Mouse (Mus musculus): ENCODE measurements around the gene Rpl36al. TPM values are rescaled to one million over a fixed set of nuclear protein-coding genes. Genes with fewer than 3 reads are reported as not detected.
"Not testable (repeated sequence)": the region's sequence is repeated elsewhere in the genome, so short reads cannot be mapped to it uniquely, and the experiment has no call there.

The Rpl36al gene
- total RNA-seq, 2 experiments from 2014 or later: 206 to 211 TPM

GRCm38 (mm10) chr12:69197378-69198163 lies 13.7 kb upstream of the Rpl36al start:
- peak; percentile 66 to 75 for DNase-seq
- intact Hi-C loops (cut with DNase I): loop anchor here (1.0 to 5.0 kb wide), 4 partner anchors 13 to 485 kb away; partner anchors contain the start of genes Klhdc1, Klhdc2, Mgat2 and Rpl36al

- intact Hi-C loops (cut with DNase I): loop anchor here (1.0 to 5.0 kb wide), 3 partner anchors 12 to 486 kb away; partner anchors contain the start of genes Klhdc2, Mgat2, Rpl36al and Sos2
- DNase-seq: peak; percentile 73 to 78
Measured at GRCm38 (mm10) chr12:69196444-69197377, 12.8 kb upstream of the Rpl36al start, which contains the start of gene Gm49383. Gene Gm49383 (minus strand): TSS chr12:69197104.

- no peak for DNase-seq
- intact Hi-C loops (cut with DNase I): no loop called here
Measured at GRCm38 (mm10) chr12:69192637-69193036, 8.8 kb upstream of the Rpl36al start.

GRCm38 (mm10) chr12:69191396-69191795 lies 7.5 kb upstream of the Rpl36al start:
- DNase-seq: no peak
- intact Hi-C loops (cut with DNase I): no loop called here

- no peak for DNase-seq
- intact Hi-C loops (cut with DNase I): no loop called here
Measured at GRCm38 (mm10) chr12:69190522-69190921, 6.6 kb upstream of the Rpl36al start.

GRCm38 (mm10) chr12:69190074-69190473 lies 6.2 kb upstream of the Rpl36al start:
- no peak for DNase-seq
- intact Hi-C loops (cut with DNase I): no loop called here

GRCm38 (mm10) chr12:69186811-69187471 lies 3.1 kb upstream of the Rpl36al start:
- DNase-seq: no peak
- intact Hi-C loops (cut with DNase I): no loop called here

- DNase-seq: no peak
- intact Hi-C loops (cut with DNase I): no loop called here
Measured at GRCm38 (mm10) chr12:69185371-69185770, 1.5 kb upstream of the Rpl36al start.

GRCm38 (mm10) chr12:69184342-69185295 lies 736 bp upstream of the Rpl36al start:
- peak in 1 of 2 experiments; percentile 70 for DNase-seq
- intact Hi-C loops (cut with DNase I): loop anchor here (1.0 kb wide), 1 partner anchor 13 kb away; the partner anchor contains the start of gene Gm49383

GRCm38 (mm10) chr12:69181800-69182199 lies 2.1 kb downstream of the Rpl36al start:
- no peak for DNase-seq
- intact Hi-C loops (cut with DNase I): no loop called here

- no peak for DNase-seq
Measured at GRCm38 (mm10) chr12:69179371-69179770, 4.5 kb downstream of the Rpl36al start.

GRCm38 (mm10) chr12:69177526-69177925 lies 6.4 kb downstream of the Rpl36al start:
- intact Hi-C loops (cut with DNase I): no loop called here
- no peak for DNase-seq

More at GRCm38 (mm10) chr12:69179371-69179770, 4.5 kb downstream of the Rpl36al start:
- intact Hi-C loops (cut with DNase I): no loop called here

- DNase-seq: no peak
- intact Hi-C loops (cut with DNase I): no loop called here
Measured at GRCm38 (mm10) chr12:69175975-69176374, 7.9 kb downstream of the Rpl36al start.

- DNase-seq: no peak
- intact Hi-C loops (cut with DNase I): no loop called here
Measured at GRCm38 (mm10) chr12:69171307-69171706, 12.6 kb downstream of the Rpl36al start.

- DNase-seq: peak; percentile 92 to 96
- intact Hi-C loops (cut with DNase I): no loop called here
Measured at GRCm38 (mm10) chr12:69168461-69169106, 15.3 kb downstream of the Rpl36al start, which contains the start of gene Lrr1. Gene Lrr1 (plus strand): TSS chr12:69168814.

- no peak for DNase-seq
- intact Hi-C loops (cut with DNase I): no loop called here
Measured at GRCm38 (mm10) chr12:69167656-69168460, 16.0 kb downstream of the Rpl36al start.

- not testable (repeated sequence) for DNase-seq
Measured at GRCm38 (mm10) chr12:69166861-69167581, 16.9 kb downstream of the Rpl36al start.

More at GRCm38 (mm10) chr12:69166861-69167581, 16.9 kb downstream of the Rpl36al start:
- intact Hi-C loops (cut with DNase I): not testable (repeated sequence)
